Mouse (Mus musculus): Measurements from ENCODE around the gene BC067074. TPM values are rescaled to one million over a fixed set of nuclear protein-coding genes. Genes with fewer than 3 reads are reported as not detected.

BC067074 gene
- polyA plus RNA-seq, 1 experiment, result 0.34 TPM

GRCm38 (mm10) chr13:113416986-113417385 is 124.0 kb downstream of the BC067074 start:
- no peaks in the 10 kb centered on the region for H3K79me2 ChIP-seq (ENCODE audit: control insufficient read depth, insufficient read depth)
- no peaks in the 10 kb centered on the region for H3K27me3 ChIP-seq (ENCODE audit: control insufficient read depth, insufficient read depth, insufficient read length)
- TF ChIP-seq MYOD1 (IDR thresholded peaks at IDR 0.05; ENCODE audit: control insufficient read depth, insufficient read length, low read depth) (no peak), MAX (IDR thresholded peaks at IDR 0.05) (no peak), CTCF (IDR thresholded peaks at IDR 0.05; ENCODE audit: control insufficient read depth, insufficient read depth, insufficient read length) (no peak), USF1 (IDR thresholded peaks at IDR 0.05; ENCODE audit: low read depth) (no peak), MYOG (IDR thresholded peaks at IDR 0.05; ENCODE audit: control insufficient read depth, extremely low read depth, insufficient read length) (no peak), FOSL1 (IDR thresholded peaks at IDR 0.05; ENCODE audit: insufficient read depth, low read length, poor library complexity, severe bottlenecking) (no peak), CEBPB (IDR thresholded peaks at IDR 0.05; ENCODE audit: low read depth) (no peak)
- H3ac ChIP-seq (ENCODE audit: control insufficient read depth, insufficient read length, low read depth), result no peak overlapping the region
- H3K36me3 ChIP-seq (ENCODE audit: control insufficient read depth, insufficient read depth), result no peaks in the 10 kb centered on the region
- H3K79me3 ChIP-seq (ENCODE audit: low read depth), result no peaks in the 10 kb centered on the region
- H3K4me3 ChIP-seq (ENCODE audit: insufficient read depth, poor library complexity, severe bottlenecking), result no peak overlapping the region

- Histone ChIP-seq H3K79me3 (ENCODE audit: low read depth) (no peaks in the 10 kb centered on the region), H3K27me3 (ENCODE audit: control insufficient read depth, insufficient read depth, insufficient read length) (no peaks in the 10 kb centered on the region), H3ac (ENCODE audit: control insufficient read depth, insufficient read length, low read depth) (no peak overlapping the region), H3K79me2 (ENCODE audit: control insufficient read depth, insufficient read depth) (no peaks in the 10 kb centered on the region), H3K36me3 (ENCODE audit: control insufficient read depth, insufficient read depth) (no peaks in the 10 kb centered on the region), H3K4me3 (ENCODE audit: insufficient read depth, poor library complexity, severe bottlenecking) (no peak overlapping the region)
- no peak for TF ChIP-seq CTCF (IDR thresholded peaks at IDR 0.05; ENCODE audit: control insufficient read depth, insufficient read depth, insufficient read length)
- TF ChIP-seq CEBPB (IDR thresholded peaks at IDR 0.05; ENCODE audit: low read depth), result peak; percentile 17
- no peak for TF ChIP-seq MAX (IDR thresholded peaks at IDR 0.05)
- TF ChIP-seq USF1 (IDR thresholded peaks at IDR 0.05; ENCODE audit: low read depth), result no peak
- TF ChIP-seq MYOG (IDR thresholded peaks at IDR 0.05; ENCODE audit: control insufficient read depth, extremely low read depth, insufficient read length), result no peak
- no peak for TF ChIP-seq MYOD1 (IDR thresholded peaks at IDR 0.05; ENCODE audit: control insufficient read depth, insufficient read length, low read depth)
- TF ChIP-seq FOSL1 (IDR thresholded peaks at IDR 0.05; ENCODE audit: insufficient read depth, low read length, poor library complexity, severe bottlenecking), result no peak
These were observed 125.0 kb downstream of the BC067074 start for GRCm38 (mm10) chr13:113417757-113418483.

DNA sequence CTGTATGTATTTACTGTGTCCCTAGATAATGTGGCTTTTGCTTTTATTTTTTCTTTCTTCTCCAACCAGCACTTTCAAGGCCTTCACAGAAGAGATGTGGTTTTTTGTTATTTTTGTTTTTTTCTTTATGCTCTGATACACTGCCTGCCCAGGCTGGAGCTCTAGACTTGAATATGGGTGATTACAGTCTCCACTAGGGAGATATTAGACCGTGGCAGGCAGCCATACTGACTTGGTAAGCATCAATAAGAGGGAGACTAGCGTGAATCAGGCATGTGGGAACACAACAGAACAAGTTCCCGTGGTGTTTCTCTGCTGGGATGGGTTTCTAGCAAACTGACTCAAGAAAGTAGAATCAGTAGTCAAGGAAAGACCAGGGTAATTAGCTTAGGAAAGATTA is 125.7 kb downstream of the BC067074 start:
- no peaks in the 10 kb centered on the region for H3K79me3 ChIP-seq (ENCODE audit: low read depth)
- H3K36me3 ChIP-seq (ENCODE audit: control insufficient read depth, insufficient read depth), result no peaks in the 10 kb centered on the region
- no peak overlapping the region for H3K4me3 ChIP-seq (ENCODE audit: insufficient read depth, poor library complexity, severe bottlenecking)
- H3ac ChIP-seq (ENCODE audit: control insufficient read depth, insufficient read length, low read depth), result no peak overlapping the region
- H3K27me3 ChIP-seq (ENCODE audit: control insufficient read depth, insufficient read depth, insufficient read length), result no peaks in the 10 kb centered on the region
- no peaks in the 10 kb centered on the region for H3K79me2 ChIP-seq (ENCODE audit: control insufficient read depth, insufficient read depth)
- TF ChIP-seq CTCF (IDR thresholded peaks at IDR 0.05; ENCODE audit: control insufficient read depth, insufficient read depth, insufficient read length) (no peak), MYOD1 (IDR thresholded peaks at IDR 0.05; ENCODE audit: control insufficient read depth, insufficient read length, low read depth) (no peak), USF1 (IDR thresholded peaks at IDR 0.05; ENCODE audit: low read depth) (no peak), MAX (IDR thresholded peaks at IDR 0.05) (no peak), MYOG (IDR thresholded peaks at IDR 0.05; ENCODE audit: control insufficient read depth, extremely low read depth, insufficient read length) (no peak), FOSL1 (IDR thresholded peaks at IDR 0.05; ENCODE audit: insufficient read depth, low read length, poor library complexity, severe bottlenecking) (no peak), CEBPB (IDR thresholded peaks at IDR 0.05; ENCODE audit: low read depth) (no peak)

- no peaks in the 10 kb centered on the region for H3K27me3 ChIP-seq (ENCODE audit: control insufficient read depth, insufficient read depth, insufficient read length)
- no peak overlapping the region for H3K4me3 ChIP-seq (ENCODE audit: insufficient read depth, poor library complexity, severe bottlenecking)
- no peak for TF ChIP-seq USF1 (IDR thresholded peaks at IDR 0.05; ENCODE audit: low read depth)
- TF ChIP-seq MYOG (IDR thresholded peaks at IDR 0.05; ENCODE audit: control insufficient read depth, extremely low read depth, insufficient read length), result no peak
- no peak for TF ChIP-seq MAX (IDR thresholded peaks at IDR 0.05)
- no peak for TF ChIP-seq CEBPB (IDR thresholded peaks at IDR 0.05; ENCODE audit: low read depth)
- TF ChIP-seq MYOD1 (IDR thresholded peaks at IDR 0.05; ENCODE audit: control insufficient read depth, insufficient read length, low read depth), result no peak
- TF ChIP-seq FOSL1 (IDR thresholded peaks at IDR 0.05; ENCODE audit: insufficient read depth, low read length, poor library complexity, severe bottlenecking), result no peak
- no peak for TF ChIP-seq CTCF (IDR thresholded peaks at IDR 0.05; ENCODE audit: control insufficient read depth, insufficient read depth, insufficient read length)
- H3K79me3 ChIP-seq (ENCODE audit: low read depth), result no peaks in the 10 kb centered on the region
- H3K79me2 ChIP-seq (ENCODE audit: control insufficient read depth, insufficient read depth), result no peaks in the 10 kb centered on the region
- H3ac ChIP-seq (ENCODE audit: control insufficient read depth, insufficient read length, low read depth), result no peak overlapping the region
- no peaks in the 10 kb centered on the region for H3K36me3 ChIP-seq (ENCODE audit: control insufficient read depth, insufficient read depth)
These were observed 128.5 kb downstream of the BC067074 start for GRCm38 (mm10) chr13:113421472-113421871.

DNA sequence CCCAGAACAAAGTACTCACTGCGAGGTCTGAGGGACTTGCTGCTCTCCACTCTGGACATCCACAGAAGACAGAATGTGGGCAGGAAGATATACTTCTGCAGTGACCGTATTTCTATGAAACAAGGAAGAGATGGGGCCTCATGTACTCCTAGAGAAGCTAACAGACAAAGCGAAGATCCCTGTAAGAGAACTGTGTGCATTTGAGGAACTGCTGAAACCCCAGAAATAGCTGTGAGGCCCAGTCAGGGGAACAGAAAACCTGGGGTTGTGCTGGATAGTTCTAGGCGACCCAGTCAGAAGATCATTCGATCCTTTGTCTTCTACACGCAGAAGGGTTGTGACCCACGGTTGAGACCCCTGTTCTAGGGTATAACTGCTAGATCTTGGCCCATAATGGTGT is 130.9 kb downstream of the BC067074 start:
- H3K79me2 ChIP-seq (ENCODE audit: control insufficient read depth, insufficient read depth), result no peaks in the 10 kb centered on the region
- H3K36me3 ChIP-seq (ENCODE audit: control insufficient read depth, insufficient read depth), result no peaks in the 10 kb centered on the region
- TF ChIP-seq FOSL1 (IDR thresholded peaks at IDR 0.05; ENCODE audit: insufficient read depth, low read length, poor library complexity, severe bottlenecking), result no peak
- no peak for TF ChIP-seq MYOG (IDR thresholded peaks at IDR 0.05; ENCODE audit: control insufficient read depth, extremely low read depth, insufficient read length)
- TF ChIP-seq MYOD1 (IDR thresholded peaks at IDR 0.05; ENCODE audit: control insufficient read depth, insufficient read length, low read depth), result no peak
- no peak for TF ChIP-seq MAX (IDR thresholded peaks at IDR 0.05)
- no peak for TF ChIP-seq USF1 (IDR thresholded peaks at IDR 0.05; ENCODE audit: low read depth)
- TF ChIP-seq CEBPB (IDR thresholded peaks at IDR 0.05; ENCODE audit: low read depth), result no peak
- TF ChIP-seq CTCF (IDR thresholded peaks at IDR 0.05; ENCODE audit: control insufficient read depth, insufficient read depth, insufficient read length), result no peak
- no peaks in the 10 kb centered on the region for H3K79me3 ChIP-seq (ENCODE audit: low read depth)
- no peaks in the 10 kb centered on the region for H3K27me3 ChIP-seq (ENCODE audit: control insufficient read depth, insufficient read depth, insufficient read length)
- H3ac ChIP-seq (ENCODE audit: control insufficient read depth, insufficient read length, low read depth), result no peak overlapping the region
- H3K4me3 ChIP-seq (ENCODE audit: insufficient read depth, poor library complexity, severe bottlenecking), result no peak overlapping the region
